Mouse (Mus musculus) CH12.LX (cell line): ENCODE measurements at regions not wholly inside any gene's neighbourhood (a gene's known extent, or its start where the extent isn't known, plus 50 kb on each side); places are given as distances from the start of the nearest gene placed in this dataset.
A peak's percentile ranks its signal among the peaks of the same experiment; 100 is the strongest.

Experiments
- DNase-seq: peaks from one replicate; pipeline ENCODE4 v3.0.0-alpha.2; 2013; ENCODE audit errors: extremely low read depth
- H3K27ac ChIP-seq: 2 replicates; pipeline ENCODE4 v1.5.1; 2012; ENCODE audit warnings: low read depth, mild to moderate bottlenecking, control low read depth, moderate library complexity; ENCODE audit not compliant: insufficient read depth
- H3K27me3 ChIP-seq: replicated peaks from 2 replicates; pipeline ENCODE3; 2012; ENCODE audit warnings: inconsistent platforms
- H3K36me3 ChIP-seq, 2 experiments: replicated peaks in 1 of 2; 2 replicates each; pipeline versions ENCODE3 to v1.6.1; 2012; ENCODE audit warnings: inconsistent platforms in 1 of 2, low read length in 1 of 2, mild to moderate bottlenecking in 1 of 2, mixed read lengths in 1 of 2, moderate library complexity in 1 of 2; ENCODE audit not compliant: control insufficient read depth in 1 of 2, insufficient read depth in 1 of 2
- H3K4me1 ChIP-seq, 2 experiments: 2 replicates each; pipeline ENCODE4 v1.6.1; 2012; ENCODE audit warnings: inconsistent platforms in 1 of 2, moderate library complexity in 1 of 2; ENCODE audit not compliant: insufficient read depth in 2 of 2, control insufficient read depth in 1 of 2
- H3K4me2 ChIP-seq: 2 replicates; pipeline ENCODE4 v1.6.1; 2012; ENCODE audit warnings: low read depth, mild to moderate bottlenecking, control low read depth; ENCODE audit not compliant: poor library complexity, insufficient read depth, severe bottlenecking
- H3K4me3 ChIP-seq, 3 experiments: fragments of 150-350 bp in 1 of 3; sonication (generic) in 1 of 3; replicated peaks in 1 of 3; 2 replicates each; pipeline versions ENCODE3 to v1.5.1; 2011 to 2012; ENCODE audit warnings: low read depth in 2 of 3, low read length in 2 of 3, mild to moderate bottlenecking in 2 of 3, moderate library complexity in 2 of 3, control low read depth in 1 of 3, improper control_type of control experiment in 1 of 3, inconsistent platforms in 1 of 3, mixed read lengths in 1 of 3; ENCODE audit not compliant: poor library complexity in 1 of 3
- H3K79me2 ChIP-seq: replicated peaks from 2 replicates; pipeline ENCODE4 v1.6.1; 2012; ENCODE audit warnings: mild to moderate bottlenecking, moderate library complexity; ENCODE audit not compliant: control insufficient read depth, poor library complexity, insufficient read depth, severe bottlenecking; ENCODE audit errors: extremely low read depth
- H3K9ac ChIP-seq: 2 replicates; pipeline ENCODE4 v1.6.1; 2012; ENCODE audit warnings: low read depth, mild to moderate bottlenecking, control low read depth, moderate library complexity; ENCODE audit not compliant: insufficient read depth
- H3K9me3 ChIP-seq: replicated peaks from 2 replicates; pipeline ENCODE3; 2012; ENCODE audit warnings: low read length, inconsistent platforms, mixed read lengths
- BHLHE40 ChIP-seq: IDR thresholded peaks from 2 replicates; pipeline ENCODE4 v1.6.1; 2011; ENCODE audit warnings: mild to moderate bottlenecking, low read depth, low read length, improper control_type of control experiment
- CHD1 ChIP-seq: IDR thresholded peaks from 2 replicates; pipeline ENCODE4 v1.6.1; 2012; ENCODE audit warnings: low read depth, low read length, improper control_type of control experiment, inconsistent platforms
- CHD2 ChIP-seq: IDR thresholded peaks from 2 replicates; pipeline ENCODE4 v1.6.1; 2011; ENCODE audit warnings: low read length, improper control_type of control experiment
- CTCF ChIP-seq, 2 experiments: IDR thresholded peaks in 1 of 2; conservative IDR thresholded peaks in 1 of 2; 2 replicates each; pipeline ENCODE4 v1.5.1; 2011 to 2012; ENCODE audit warnings: low read depth in 2 of 2, low read length in 2 of 2, improper control_type of control experiment in 1 of 2, inconsistent platforms in 1 of 2, mild to moderate bottlenecking in 1 of 2, moderate library complexity in 1 of 2
- E2F4 ChIP-seq: IDR thresholded peaks from 2 replicates; pipeline ENCODE4 v1.6.1; 2011; ENCODE audit warnings: low read depth, low read length, improper control_type of control experiment; ENCODE audit not compliant: insufficient replicate concordance
- ELF1 ChIP-seq: IDR thresholded peaks from 2 replicates; pipeline ENCODE4 v1.6.1; 2014; ENCODE audit warnings: low read depth, mild to moderate bottlenecking, inconsistent platforms, low read length, improper control_type of control experiment
- EP300 ChIP-seq: IDR thresholded peaks from 2 replicates; pipeline ENCODE4 v1.6.1; 2011; ENCODE audit warnings: low read length, improper control_type of control experiment
- ETS1 ChIP-seq: conservative IDR thresholded peaks from 2 replicates; pipeline ENCODE4 v1.6.1; 2012; ENCODE audit warnings: low read depth, mild to moderate bottlenecking, inconsistent platforms, low read length, improper control_type of control experiment, moderate library complexity
- GABPA ChIP-seq: IDR thresholded peaks from 2 replicates; pipeline ENCODE4 v1.6.1; 2012; ENCODE audit warnings: low read depth, low read length, improper control_type of control experiment, inconsistent platforms; ENCODE audit not compliant: insufficient replicate concordance
- HCFC1 ChIP-seq: IDR thresholded peaks from 2 replicates; pipeline ENCODE4 v1.6.1; 2012; ENCODE audit warnings: low read depth, mild to moderate bottlenecking, inconsistent platforms, low read length, improper control_type of control experiment
- IRF4 ChIP-seq: IDR thresholded peaks from 2 replicates; pipeline ENCODE4 v1.6.1; 2014; ENCODE audit warnings: low read depth, mild to moderate bottlenecking, inconsistent platforms, low read length, improper control_type of control experiment
- JUN ChIP-seq: IDR thresholded peaks from 2 replicates; pipeline ENCODE4 v1.6.1; 2011; ENCODE audit warnings: low read depth, mild to moderate bottlenecking, low read length, improper control_type of control experiment, moderate library complexity; ENCODE audit not compliant: insufficient read depth
- JUND ChIP-seq: conservative IDR thresholded peaks from 2 replicates; pipeline ENCODE4 v1.6.1; 2011; ENCODE audit warnings: low read depth, low read length, improper control_type of control experiment
- KAT2A ChIP-seq: IDR thresholded peaks from 2 replicates; pipeline ENCODE4 v1.6.1; 2012; ENCODE audit warnings: low read length, improper control_type of control experiment, inconsistent platforms; ENCODE audit not compliant: insufficient replicate concordance
- MAFK ChIP-seq: IDR thresholded peaks from 2 replicates; pipeline ENCODE4 v1.6.1; 2011; ENCODE audit warnings: low read length, improper control_type of control experiment; ENCODE audit not compliant: insufficient replicate concordance
- MAX ChIP-seq: IDR thresholded peaks from 2 replicates; pipeline ENCODE4 v1.6.1; 2011; ENCODE audit warnings: low read length, improper control_type of control experiment
- MAZ ChIP-seq: IDR thresholded peaks from 2 replicates; pipeline ENCODE4 v1.6.1; 2012; ENCODE audit warnings: low read depth, mild to moderate bottlenecking, inconsistent platforms, low read length, improper control_type of control experiment, moderate library complexity
- MEF2A ChIP-seq: IDR thresholded peaks from 2 replicates; pipeline ENCODE4 v1.6.1; 2014; ENCODE audit warnings: low read depth, mild to moderate bottlenecking, inconsistent platforms, low read length, improper control_type of control experiment, borderline replicate concordance
- MXI1 ChIP-seq: IDR thresholded peaks from 2 replicates; pipeline ENCODE4 v1.6.1; 2011; ENCODE audit warnings: mild to moderate bottlenecking, low read depth, low read length, improper control_type of control experiment
- MYC ChIP-seq: IDR thresholded peaks from 2 replicates; pipeline ENCODE4 v1.6.1; 2011; ENCODE audit warnings: low read depth, mild to moderate bottlenecking, improper control_type of control experiment, low read length
- NELFE ChIP-seq: IDR thresholded peaks from 2 replicates; pipeline ENCODE4 v1.6.1; 2011; ENCODE audit warnings: low read depth, low read length, improper control_type of control experiment
- NRF1 ChIP-seq: IDR thresholded peaks from 2 replicates; pipeline ENCODE4 v1.6.1; 2014; ENCODE audit warnings: low read depth, mild to moderate bottlenecking, inconsistent platforms, low read length, improper control_type of control experiment, moderate library complexity
- PAX5 ChIP-seq: IDR thresholded peaks from 2 replicates; pipeline ENCODE4 v1.6.1; 2012; ENCODE audit warnings: low read length, inconsistent platforms, mixed read lengths
- POLR2A ChIP-seq: IDR thresholded peaks from 2 replicates; pipeline ENCODE4 v1.6.1; 2011; ENCODE audit warnings: low read depth, mild to moderate bottlenecking, improper control_type of control experiment, low read length
- POLR2AphosphoS2 ChIP-seq: IDR thresholded peaks from 2 replicates; pipeline ENCODE4 v1.6.1; 2011; ENCODE audit warnings: low read depth, low read length, improper control_type of control experiment
- RAD21 ChIP-seq: IDR thresholded peaks from 2 replicates; pipeline ENCODE4 v1.6.1; 2011; ENCODE audit warnings: low read depth, mild to moderate bottlenecking, low read length, improper control_type of control experiment, moderate library complexity
- RCOR1 ChIP-seq: conservative IDR thresholded peaks from 2 replicates; pipeline ENCODE4 v1.6.1; 2012; ENCODE audit warnings: low read depth, mild to moderate bottlenecking, inconsistent platforms, low read length, improper control_type of control experiment
- SIN3A ChIP-seq: IDR thresholded peaks from 2 replicates; pipeline ENCODE4 v1.6.1; 2012; ENCODE audit warnings: low read length, improper control_type of control experiment, inconsistent platforms
- SMC3 ChIP-seq: IDR thresholded peaks from 2 replicates; pipeline ENCODE4 v1.6.1; 2011; ENCODE audit warnings: low read depth, low read length, improper control_type of control experiment
- TBP ChIP-seq: conservative IDR thresholded peaks from 2 replicates; pipeline ENCODE4 v1.6.1; 2011; ENCODE audit warnings: low read depth, low read length, improper control_type of control experiment
- TCF12 ChIP-seq: IDR thresholded peaks from 2 replicates; pipeline ENCODE4 v1.6.1; 2014; ENCODE audit warnings: low read depth, mild to moderate bottlenecking, inconsistent platforms, low read length, improper control_type of control experiment
- UBTF ChIP-seq: IDR thresholded peaks from 2 replicates; pipeline ENCODE4 v1.6.1; 2012; ENCODE audit warnings: low read depth, mild to moderate bottlenecking, inconsistent platforms, low read length, improper control_type of control experiment, moderate library complexity
- USF1 ChIP-seq: IDR thresholded peaks from 2 replicates; pipeline ENCODE4 v1.6.1; 2014; ENCODE audit warnings: low read depth, mild to moderate bottlenecking, inconsistent platforms, low read length, improper control_type of control experiment
- USF2 ChIP-seq: conservative IDR thresholded peaks from 2 replicates; pipeline ENCODE4 v1.6.1; 2011; ENCODE audit warnings: low read depth, low read length, improper control_type of control experiment
- ZC3H11A ChIP-seq: IDR thresholded peaks from 2 replicates; pipeline ENCODE4 v1.6.1; 2012; ENCODE audit warnings: low read depth, mild to moderate bottlenecking, inconsistent platforms, low read length, improper control_type of control experiment
- ZKSCAN1 ChIP-seq: IDR thresholded peaks from 2 replicates; pipeline ENCODE4 v1.6.1; 2012; ENCODE audit warnings: low read depth, inconsistent platforms, low read length, improper control_type of control experiment, borderline replicate concordance
- ZMIZ1 ChIP-seq: IDR thresholded peaks from 2 replicates; pipeline ENCODE4 v1.6.1; 2012; ENCODE audit warnings: low read depth, mild to moderate bottlenecking, inconsistent platforms, low read length, improper control_type of control experiment
- ZNF384 ChIP-seq: IDR thresholded peaks from 2 replicates; pipeline ENCODE4 v1.6.1; 2012; ENCODE audit warnings: low read depth, low read length, improper control_type of control experiment, inconsistent platforms
- dilution Hi-C: fragments of 300-500 bp; cut with MboI; formaldehyde crosslinking; loops from 2 replicates; pipeline ENCODE4 v1.14.3; 2020; ENCODE audit warnings: low sequenced_read_pairs; ENCODE audit not compliant: extremely low pct_unique_long_range_greater_than_20kb, extremely low pct_ligation_motif_present
- in situ Hi-C: fragments of 300-500 bp; cut with MboI; formaldehyde crosslinking; loops from 3 replicates; pipeline ENCODE4 v1.14.3; 2019; ENCODE audit warnings: low sequenced_read_pairs, low pct_ligation_motif_present, low pct_unique_long_range_greater_than_20kb, mixed read lengths

DNA sequence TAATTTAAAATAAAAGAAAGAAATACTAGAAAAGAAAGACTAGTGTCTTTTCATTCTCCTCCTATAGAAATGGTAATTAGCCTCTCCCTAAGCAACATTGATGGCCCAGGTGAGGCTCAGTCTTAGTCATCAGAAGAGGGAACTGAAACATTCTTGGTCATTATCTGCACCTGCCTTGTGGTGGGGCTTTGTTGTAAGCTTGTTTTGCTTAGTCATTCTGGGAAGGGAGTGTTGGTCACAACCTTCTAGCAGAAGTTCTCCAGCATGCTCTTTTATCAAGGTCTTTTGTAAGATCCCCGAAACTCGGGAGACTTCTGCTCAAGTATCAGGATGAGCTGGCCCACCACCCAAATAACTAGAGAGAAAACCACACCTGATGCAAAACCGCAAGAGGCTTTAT, 870.9 kb upstream of the Foxg1 start:
- DNase-seq = peak; percentile 95
- H3K4me3 ChIP-seq = no peak overlapping the region
- H3K9ac ChIP-seq = no peak overlapping the region
- in situ Hi-C loops (no loop called here), dilution Hi-C loops (no loop called here)
- H3K4me1 ChIP-seq = peaks cover 8 to 30% of the 10 kb centered on the region in 2 experiments; a peak in 3 of 4 replicates
- peak overlapping the region; percentile 73; the same call in 1 of the 2 replicates for H3K27ac ChIP-seq
- no peaks in the 10 kb centered on the region for H3K9me3 ChIP-seq
- H3K79me2 ChIP-seq = no peaks in the 10 kb centered on the region
- H3K36me3 ChIP-seq = no peaks in the 10 kb centered on the region
- H3K27me3 ChIP-seq = no peaks in the 10 kb centered on the region
- peak overlapping the region; percentile 62; the same call in 1 of the 2 replicates for H3K4me2 ChIP-seq
- TF ChIP-seq POLR2A = no peak
- TF ChIP-seq JUND = peak; percentile 99
- TF ChIP-seq USF1 = no peak
- peak; percentile 85 for TF ChIP-seq SIN3A
- TF ChIP-seq HCFC1 = no peak; the same call in 1 of the 2 replicates
- TF ChIP-seq JUN = peak; percentile 97
- peak; percentile 32; the same call in 1 of the 2 replicates for TF ChIP-seq ZNF384
- no peak for TF ChIP-seq POLR2AphosphoS2
- TF ChIP-seq ZC3H11A = no peak
- peak; percentile 93 for TF ChIP-seq MEF2A
- TF ChIP-seq ZMIZ1 = peak; percentile 72; the same call in 1 of the 2 replicates
- TF ChIP-seq EP300 = peak; percentile 100
- TF ChIP-seq TBP = no peak
- TF ChIP-seq RAD21 = no peak; the same call in none of the 2 replicates
- no peak for TF ChIP-seq ZKSCAN1
- no peak for TF ChIP-seq NELFE
- no peak; the same call in 1 of the 2 replicates for TF ChIP-seq SMC3
- TF ChIP-seq MAZ = peak; percentile 90
- peak; percentile 94 for TF ChIP-seq ETS1
- peak; percentile 100 for TF ChIP-seq TCF12
- no peak for TF ChIP-seq USF2
- TF ChIP-seq MYC = peak; percentile 86
- no peak for TF ChIP-seq ELF1
- no peak for TF ChIP-seq CTCF (conservative IDR thresholded peaks at IDR 0.05 in 1 of 2, IDR thresholded peaks at IDR 0.05 in 1 of 2; ENCODE audit: low read depth in 2 of 2, low read length in 2 of 2)
- TF ChIP-seq CHD2 = peak; percentile 90
- no peak for TF ChIP-seq E2F4
- TF ChIP-seq RCOR1 = peak; percentile 100
- no peak for TF ChIP-seq KAT2A
- TF ChIP-seq MAX = peak; percentile 70
- no peak for TF ChIP-seq CHD1
- TF ChIP-seq MAFK = peak; percentile 92
- TF ChIP-seq GABPA = no peak
- TF ChIP-seq PAX5 = no peak
- no peak for TF ChIP-seq MXI1
- TF ChIP-seq BHLHE40 = peak; percentile 97
- TF ChIP-seq NRF1 = 0 out of 2 replicates have a peak, but pooled peaks have one; percentile 17
- TF ChIP-seq UBTF = no peak
- peak; percentile 100 for TF ChIP-seq IRF4
